23 mouse cellular contexts compared by ENCODE assay signal in genomic region chr15:7173346-7173745, GRCm38 (mm10).
DNase-seq lines count a peak whose midpoint lies in the region; ATAC-seq and TF ChIP-seq lines count a peak whose summit lies in the region.
"Had no signal": no experiment of that assay in that cellular context is flagged by ENCODE, and none has a peak within 500 bp of the region (broad histone marks: within the 10 kb centered on the region; RNA-seq: fewer than 3 reads in every experiment).

No protein-coding gene starts in this region.

- 68% methylated on average over 7 of the region's 7 CpGs for WGBS in heart, embryonic 10.5 days
- WGBS in heart, embryonic 13.5 days, result 54% methylated on average over 7 of the region's 7 CpGs
- 28% methylated on average over 7 of the region's 7 CpGs for WGBS in heart, postnatal 0 days

- no peak for TF ChIP-seq CTCF in gastrocnemius, adult 2 months (IDR thresholded peaks at IDR 0.05)
- no peak for TF ChIP-seq CTCF in heart, postnatal 0 days (IDR thresholded peaks at IDR 0.05; ENCODE audit: low read depth)

- H3K36me3 ChIP-seq in heart, embryonic 10.5 days, result peaks cover 42% of the 10 kb centered on the region
- peaks cover 81% of the 10 kb centered on the region for H3K36me3 ChIP-seq in heart, embryonic 13.5 days
- H3K36me3 ChIP-seq in heart, postnatal 0 days (replicated peaks; ENCODE audit: control insufficient read depth, insufficient read depth, low read length), result peaks cover 71% of the 10 kb centered on the region
- H3K36me3 ChIP-seq: forebrain, embryonic 10.5 days had no signal

- H3K27ac ChIP-seq in gastrocnemius, adult 2 months, result peak overlapping the region; percentile 66
- no peak overlapping the region for H3K27ac ChIP-seq in heart, embryonic 10.5 days
- H3K27ac ChIP-seq in heart, embryonic 13.5 days (replicated peaks), result peak overlapping the region; percentile 58
- H3K27ac ChIP-seq in heart, postnatal 0 days (ENCODE audit: low read depth), result peak overlapping the region; percentile 65
- H3K27ac ChIP-seq: forebrain, embryonic 10.5 days; forebrain, embryonic 13.5 days; hindbrain, embryonic 10.5 days; hindbrain, embryonic 13.5 days; intestine, embryonic 15.5 days; kidney, embryonic 15.5 days had no signal

- DNase-seq in gastrocnemius, adult 2 months, result no peak
- no peak for DNase-seq in gastrocnemius, postnatal 36 days
- DNase-seq in heart, adult 8-10 months (ENCODE audit: low spot score), result peak; percentile 20
- no peak for DNase-seq in heart, embryonic 10.5 days (ENCODE audit: low spot score)
- DNase-seq in heart, postnatal 14 days, result no peak
- peak; percentile 65 for DNase-seq in heart, postnatal 0 days (ENCODE audit: low spot score)
- DNase-seq: adrenal gland, postnatal 36 days; cerebellum, adult 18-20 months; cerebellum, adult 9-10 months; gastrocnemius, postnatal 10 days; kidney, adult 11 months; kidney, adult 8-10 months had no signal

- H3K4me3 ChIP-seq in gastrocnemius, adult 2 months, result peak overlapping the region; percentile 43
- no peak overlapping the region for H3K4me3 ChIP-seq in heart, embryonic 10.5 days
- H3K4me3 ChIP-seq in heart, embryonic 13.5 days, result no peak overlapping the region
- no peak overlapping the region for H3K4me3 ChIP-seq in heart, postnatal 0 days (ENCODE audit: low read depth, low read length)
- H3K4me3 ChIP-seq: forebrain, embryonic 10.5 days; forebrain, embryonic 13.5 days; hindbrain, embryonic 10.5 days; hindbrain, embryonic 13.5 days; intestine, embryonic 15.5 days; kidney, embryonic 15.5 days had no signal

- intact Hi-C loops in gastrocnemius, adult 2 months (cut with DNase I), result loop anchor here (5.0 kb wide), 1 partner anchor 34 kb away; no protein-coding TSS in a partner anchor
- intact Hi-C loops in gastrocnemius, postnatal 36 days (cut with DNase I), result no loop called here
- intact Hi-C loops in heart, postnatal 14 days (cut with DNase I), result no loop called here

- peaks cover 8% of the 10 kb centered on the region; the same call in 1 of the 2 replicates for H3K4me1 ChIP-seq in heart, embryonic 10.5 days
- peaks cover 17% of the 10 kb centered on the region for H3K4me1 ChIP-seq in heart, embryonic 13.5 days
- no peaks in the 10 kb centered on the region for H3K4me1 ChIP-seq in heart, postnatal 0 days (ENCODE audit: control insufficient read depth, insufficient read depth)
- H3K4me1 ChIP-seq: forebrain, embryonic 13.5 days; hindbrain, embryonic 13.5 days; intestine, embryonic 15.5 days had no signal

- no peaks in the 10 kb centered on the region for H3K9me3 ChIP-seq in heart, embryonic 10.5 days
- no peaks in the 10 kb centered on the region for H3K9me3 ChIP-seq in heart, embryonic 13.5 days
- H3K9me3 ChIP-seq in heart, postnatal 0 days (replicated peaks; ENCODE audit: control insufficient read depth, low read length), result no peaks in the 10 kb centered on the region
- H3K9me3 ChIP-seq: forebrain, embryonic 10.5 days; forebrain, embryonic 13.5 days; hindbrain, embryonic 10.5 days; hindbrain, embryonic 13.5 days; intestine, embryonic 15.5 days; kidney, embryonic 15.5 days had no signal

- peak overlapping the region; percentile 9; the same call in 1 of the 2 replicates for H3K4me2 ChIP-seq in heart, embryonic 13.5 days
- H3K4me2 ChIP-seq in heart, postnatal 0 days (ENCODE audit: low read depth, low read length), result no peak overlapping the region
- H3K4me2 ChIP-seq: forebrain, embryonic 13.5 days; hindbrain, embryonic 13.5 days; intestine, embryonic 15.5 days; kidney, embryonic 15.5 days had no signal

- H3K9ac ChIP-seq in heart, embryonic 13.5 days, result no peak overlapping the region
- H3K9ac ChIP-seq in heart, postnatal 0 days (replicated peaks; ENCODE audit: low read depth, low read length), result no peak overlapping the region
- H3K9ac ChIP-seq: forebrain, embryonic 13.5 days; hindbrain, embryonic 13.5 days; intestine, embryonic 15.5 days; kidney, embryonic 15.5 days had no signal

- ATAC-seq in heart, embryonic 13.5 days (ENCODE audit: extremely low read depth, insufficient number of reproducible peaks, low FRiP score, low TSS enrichment), result no peak
- ATAC-seq in heart, postnatal 0 days (ENCODE audit: insufficient read depth, low read depth), result peak; percentile 80
- ATAC-seq in frontal cortex, adult (ENCODE audit: low TSS enrichment), result no peak
- ATAC-seq: forebrain, embryonic 13.5 days; forebrain, embryonic 16.5 days; hindbrain, embryonic 16.5 days; intestine, embryonic 15.5 days; Patski had no signal

- TF ChIP-seq EP300 in heart, postnatal 0 days (IDR thresholded peaks at IDR 0.05; ENCODE audit: low read depth), result no peak

- no peaks in the 10 kb centered on the region for H3K27me3 ChIP-seq in heart, embryonic 10.5 days (ENCODE audit: insufficient read depth, poor library complexity, severe bottlenecking)
- no peaks in the 10 kb centered on the region for H3K27me3 ChIP-seq in heart, embryonic 13.5 days (replicated peaks)
- H3K27me3 ChIP-seq in heart, postnatal 0 days (ENCODE audit: control insufficient read depth, insufficient read depth, low read length), result no peaks in the 10 kb centered on the region
- H3K27me3 ChIP-seq: forebrain, embryonic 13.5 days; hindbrain, embryonic 13.5 days; intestine, embryonic 15.5 days; kidney, embryonic 15.5 days; Patski had no signal

Comparison
In these comparisons a context has a peak if more than half of its experiments do, and no peak if none do; other contexts are left out.
1. DNase-seq: peak in heart, adult 8-10 months (single experiment) and heart, postnatal 0 days (single experiment); none in gastrocnemius, adult 2 months (single experiment), gastrocnemius, postnatal 36 days (0 of 2), heart, embryonic 10.5 days (single experiment) and heart, postnatal 14 days (0 of 2).